Mouse (Mus musculus) heart, postnatal 0 days (tissue): Measurements from ENCODE around the gene Snx1.

Experiments used
- CTCF ChIP-seq: IDR thresholded peaks from 2 replicates; pipeline ENCODE4 v1.5.1; 2016; ENCODE audit warnings: antibody characterized with exemption, control low read depth, low read depth
- EP300 ChIP-seq: IDR thresholded peaks from 2 replicates; pipeline ENCODE4 v1.6.1; 2016; ENCODE audit warnings: antibody characterized with exemption, low read depth

GRCm38 (mm10) chr9:66114341-66114740 is 12.0 kb downstream of the Snx1 start:
- TF ChIP-seq CTCF (no peak), EP300 (no peak)
